Mouse (Mus musculus) CH12.LX (cell line): ENCODE results near the gene Tbc1d23.

ENCODE experiments used
- CHD1 ChIP-seq: IDR thresholded peaks from 2 replicates; pipeline ENCODE4 v1.6.1; 2012; ENCODE audit warnings: low read depth, low read length, improper control_type of control experiment, inconsistent platforms
- CTCF ChIP-seq, 2 experiments: IDR thresholded peaks in 1 of 2; conservative IDR thresholded peaks in 1 of 2; 2 replicates each; pipeline ENCODE4 v1.5.1; 2011 to 2012; ENCODE audit warnings: low read depth in 2 of 2, low read length in 2 of 2, improper control_type of control experiment in 1 of 2, inconsistent platforms in 1 of 2, mild to moderate bottlenecking in 1 of 2, moderate library complexity in 1 of 2
- MEF2A ChIP-seq: IDR thresholded peaks from 2 replicates; pipeline ENCODE4 v1.6.1; 2014; ENCODE audit warnings: low read depth, mild to moderate bottlenecking, inconsistent platforms, low read length, improper control_type of control experiment, borderline replicate concordance
- MYC ChIP-seq: IDR thresholded peaks from 2 replicates; pipeline ENCODE4 v1.6.1; 2011; ENCODE audit warnings: low read depth, mild to moderate bottlenecking, improper control_type of control experiment, low read length
- POLR2A ChIP-seq: IDR thresholded peaks from 2 replicates; pipeline ENCODE4 v1.6.1; 2011; ENCODE audit warnings: low read depth, mild to moderate bottlenecking, improper control_type of control experiment, low read length
- SIN3A ChIP-seq: IDR thresholded peaks from 2 replicates; pipeline ENCODE4 v1.6.1; 2012; ENCODE audit warnings: low read length, improper control_type of control experiment, inconsistent platforms
- USF1 ChIP-seq: IDR thresholded peaks from 2 replicates; pipeline ENCODE4 v1.6.1; 2014; ENCODE audit warnings: low read depth, mild to moderate bottlenecking, inconsistent platforms, low read length, improper control_type of control experiment
- USF2 ChIP-seq: conservative IDR thresholded peaks from 2 replicates; pipeline ENCODE4 v1.6.1; 2011; ENCODE audit warnings: low read depth, low read length, improper control_type of control experiment

GRCm38 (mm10) chr16:57186618-57187017 lies 44.7 kb downstream of the Tbc1d23 start:
- TF ChIP-seq CTCF (conservative IDR thresholded peaks at IDR 0.05 in 1 of 2, IDR thresholded peaks at IDR 0.05 in 1 of 2; ENCODE audit: low read depth in 2 of 2, low read length in 2 of 2) (no peak), USF1 (no peak), POLR2A (no peak), CHD1 (no peak), MEF2A (no peak), USF2 (no peak), SIN3A (no peak), MYC (no peak)
